Mouse (Mus musculus) frontal cortex, adult 2 months (tissue): ENCODE results near the gene Polr3g. TPM values are rescaled to one million over a fixed set of nuclear protein-coding genes. Genes with fewer than 3 reads are reported as not detected.
A peak's percentile ranks its signal among the peaks of the same experiment; 100 is the strongest.
"Not testable (repeated sequence)": the region's sequence is repeated elsewhere in the genome, so short reads cannot be mapped to it uniquely, and the experiment has no call there.

Experiments used
- DNase-seq, 2 experiments: peaks; one replicate each; pipeline ENCODE4 v3.0.0; 2022; ENCODE audit warnings: low spot score in 1 of 2; ENCODE audit errors: extremely low spot score in 1 of 2
- polyA plus RNA-seq: library from polyadenylated mRNA; depleted of rRNA; stranded (reverse); fragments of >200 nt; gene quantifications from 2 replicates; pipeline ENCODE4 v1.2.3, GENCODE M21; 2012; rRNA removed

Polr3g gene
- polyA plus RNA-seq, 1 experiment, result 5.6 TPM

DNA sequence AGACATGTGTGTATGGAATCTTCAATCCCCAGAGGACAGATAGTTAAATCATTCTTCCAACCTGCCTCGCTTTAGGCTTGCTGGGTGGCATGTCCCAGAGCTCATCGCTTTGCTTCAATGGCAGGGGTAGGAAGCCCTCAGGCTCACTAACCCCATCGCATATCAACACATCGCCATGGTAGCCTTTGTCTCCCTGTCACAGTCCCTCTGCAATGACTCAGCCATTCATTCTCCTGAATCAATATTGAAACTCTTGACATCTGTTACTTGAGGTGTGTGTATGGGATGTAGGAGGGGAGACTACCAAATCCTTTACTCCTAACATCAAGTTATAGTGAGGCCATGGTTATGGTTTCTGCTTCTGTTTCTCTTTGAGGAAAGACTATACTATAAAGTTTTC, 71.2 kb downstream of the Polr3g start:
- DNase-seq, result no peak

DNA sequence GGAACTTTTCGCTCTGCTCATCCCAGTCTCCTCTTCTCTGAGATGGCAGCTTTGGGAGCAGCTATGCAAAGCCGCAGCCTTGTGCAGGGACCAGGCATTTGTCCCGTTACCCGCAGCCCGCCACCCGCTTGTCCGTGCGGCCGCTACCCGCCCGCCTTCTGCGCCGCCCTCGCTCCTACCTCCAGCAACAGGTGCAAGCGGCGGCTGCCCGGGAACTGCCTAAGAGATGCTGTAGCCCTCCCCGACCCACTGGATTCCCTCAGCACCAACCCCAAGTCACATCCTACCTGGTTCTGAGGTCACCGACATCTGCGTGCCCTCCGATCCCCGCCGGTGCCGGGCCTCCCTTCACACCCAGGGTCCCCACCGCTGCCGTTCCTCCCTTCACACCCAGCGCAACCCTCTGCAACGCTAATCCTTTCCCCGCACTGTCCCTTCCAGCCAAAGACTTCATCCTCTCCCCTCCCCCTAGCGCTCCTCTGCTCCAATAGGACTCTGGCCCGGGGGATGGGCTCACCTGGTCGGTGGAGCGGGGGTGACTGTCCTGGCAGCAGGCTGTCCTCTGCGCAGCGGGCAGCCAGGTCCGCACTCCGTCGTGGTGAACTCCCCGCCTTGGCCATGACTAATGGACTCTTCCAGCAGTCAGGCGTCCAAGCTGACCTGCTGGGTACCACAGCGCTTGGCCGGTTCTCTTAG, 77.9 kb downstream of the Polr3g start, which contains the start of gene Adgrv1:
Adgrv1 (minus strand) TSS at position 435 of the 696 bp plus-strand sequence.
- peak; percentile 18 to 53 for DNase-seq

DNA sequence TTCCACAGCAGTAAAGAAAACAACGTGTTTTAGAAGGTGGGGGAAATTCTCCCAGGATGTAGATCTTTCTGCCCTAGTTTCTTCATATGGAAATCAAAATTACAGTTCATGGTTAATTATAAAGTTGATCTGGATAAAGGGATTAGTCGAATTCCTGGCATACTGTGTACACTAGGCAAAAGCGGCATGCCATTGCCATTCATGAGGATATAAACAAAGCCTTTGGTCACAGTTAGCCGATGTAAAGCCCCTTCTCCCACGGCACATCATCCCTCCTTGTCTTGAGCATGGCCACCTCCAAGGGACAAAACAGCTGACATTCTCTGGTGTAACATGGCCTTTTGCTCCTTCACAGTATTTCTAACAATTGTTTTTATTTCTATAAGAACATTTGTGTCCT, 80.2 kb downstream of the Polr3g start:
- no peak for DNase-seq

DNA sequence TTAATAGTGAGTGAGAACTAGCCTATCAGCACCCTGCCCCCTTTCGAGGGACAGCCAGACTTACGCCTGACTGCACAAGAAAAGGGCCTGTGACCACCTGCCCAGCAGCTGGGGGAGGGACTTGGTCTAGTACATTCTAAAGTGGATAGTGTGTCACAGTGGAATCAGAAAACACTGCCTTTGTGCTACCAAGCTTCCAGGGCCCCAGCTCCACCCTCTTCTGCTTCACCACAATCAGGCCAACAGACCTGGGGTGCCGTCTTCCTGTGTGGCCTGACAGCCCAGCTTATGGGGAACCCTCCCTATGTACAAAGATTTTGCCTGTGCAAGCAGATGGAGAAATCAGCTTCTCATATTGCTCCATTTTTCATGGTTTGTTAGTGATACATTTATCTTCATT, 81.4 kb downstream of the Polr3g start:
- no peak for DNase-seq

DNA sequence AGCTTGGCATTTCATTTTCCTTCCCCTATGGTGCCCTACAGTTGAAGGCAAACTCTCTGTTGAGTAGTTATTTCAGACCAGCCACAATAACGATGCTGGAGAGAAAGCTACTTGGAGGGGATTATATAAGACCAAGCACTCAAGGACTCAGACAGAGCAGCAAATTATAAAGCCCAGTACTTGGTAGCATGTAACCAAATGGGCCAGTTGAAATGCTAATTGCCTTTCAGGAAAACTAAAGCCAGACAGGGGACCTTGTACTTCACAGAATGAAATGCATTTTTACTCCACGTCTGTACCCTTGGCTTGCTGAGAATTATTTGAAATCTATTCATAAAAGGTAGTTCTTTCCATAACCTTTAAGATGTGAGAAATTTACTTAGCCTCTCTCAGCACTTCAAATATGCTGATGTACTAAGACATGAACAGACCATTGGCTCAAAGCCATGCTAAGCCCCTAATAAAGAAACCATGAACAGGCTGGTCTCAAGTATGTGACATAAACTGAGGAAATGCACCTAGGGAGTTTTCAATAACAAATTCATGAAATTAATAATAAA, 82.1 kb downstream of the Polr3g start:
- no peak for DNase-seq

DNA sequence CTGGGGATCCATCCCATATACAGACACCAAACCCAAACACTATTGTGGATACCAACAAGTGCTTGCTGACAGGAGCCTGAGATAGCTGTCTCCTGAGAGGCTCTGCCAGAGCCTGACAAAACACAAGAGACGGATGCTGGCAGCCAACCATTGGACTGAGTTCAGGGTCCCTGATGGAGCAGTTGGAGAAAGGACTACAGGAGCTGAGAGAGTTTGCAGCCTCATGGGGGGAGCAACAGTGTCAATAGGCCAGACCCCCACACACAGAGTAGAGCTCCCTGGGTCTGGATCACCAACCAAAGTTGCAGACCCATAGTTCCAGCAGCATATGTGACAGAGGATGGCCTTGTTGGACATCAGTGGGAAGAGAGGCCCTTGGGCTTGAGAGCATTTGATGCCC, 83.0 kb downstream of the Polr3g start:
- DNase-seq, result not testable (repeated sequence)

Other genes starting within 250 kb of the Polr3g start
- gene Adgrv1, start 77.9 kb downstream of the Polr3g start, polyA plus RNA-seq, result 1.7 and 2.0 TPM in 2 replicates
- gene Lysmd3, start 53.4 kb downstream of the Polr3g start, polyA plus RNA-seq, result 7.2 and 9.4 TPM in 2 replicates
- 20.2 and 23.3 TPM in 2 replicates for gene Mblac2, start 328 bp upstream of the Polr3g start, polyA plus RNA-seq
- gene Cetn3, start 72.1 kb upstream of the Polr3g start, polyA plus RNA-seq, result 189 and 220 TPM in 2 replicates